Mouse (Mus musculus) 416B (cell line): Measurements from ENCODE around the gene Cenps.

Source experiments
- DNase-seq: peaks from one replicate; pipeline ENCODE4 v3.0.0; 2011; ENCODE audit warnings: low read depth

Cenps gene

DNA sequence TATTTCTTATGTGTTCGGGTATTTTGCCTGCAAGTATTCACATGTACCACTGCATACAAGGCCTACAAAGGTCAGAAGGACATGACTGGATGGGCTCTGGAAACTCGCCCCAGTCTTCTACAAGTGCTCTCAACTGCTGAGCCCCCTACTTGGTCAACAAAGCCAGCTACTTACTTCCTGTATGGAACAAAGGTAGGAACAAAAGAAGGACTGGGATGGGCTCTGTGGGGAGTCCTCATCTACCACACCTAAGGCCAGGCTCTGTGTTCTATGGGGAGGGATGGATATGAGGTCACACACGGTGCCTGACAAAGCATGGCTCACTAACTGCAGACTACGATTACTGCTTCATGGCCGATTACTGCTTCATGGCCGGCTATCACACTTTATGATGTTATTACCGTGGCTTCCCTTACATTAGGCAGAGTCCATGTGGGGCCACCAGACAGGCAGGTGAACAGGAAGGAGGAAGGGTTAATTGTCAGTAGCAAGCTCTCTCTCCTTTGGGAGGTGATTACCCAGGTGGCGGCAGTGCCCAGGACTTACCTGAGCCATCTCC is 20.1 kb upstream of the Cenps start:
- DNase-seq = no peak

DNA sequence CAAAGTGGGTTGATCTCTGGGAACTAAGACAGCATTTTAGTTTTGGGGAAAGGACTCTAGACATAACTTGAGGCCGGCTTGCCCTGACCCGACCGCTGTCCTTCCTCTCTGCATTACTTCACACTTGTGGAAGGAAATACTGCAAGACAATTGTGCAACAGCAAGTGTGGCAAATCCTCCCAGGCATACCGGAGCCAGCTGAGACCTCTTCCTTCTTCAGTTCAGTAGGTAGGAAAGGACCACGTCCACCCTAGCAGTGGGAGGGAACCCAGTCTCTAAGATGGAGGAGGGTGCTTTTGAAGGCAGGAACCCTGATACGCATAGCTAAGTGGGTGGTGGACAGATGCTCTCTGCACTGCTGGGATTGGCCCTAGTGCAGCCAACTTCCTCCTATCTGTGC is 18.3 kb upstream of the Cenps start:
- peak; percentile 93 for DNase-seq

DNA sequence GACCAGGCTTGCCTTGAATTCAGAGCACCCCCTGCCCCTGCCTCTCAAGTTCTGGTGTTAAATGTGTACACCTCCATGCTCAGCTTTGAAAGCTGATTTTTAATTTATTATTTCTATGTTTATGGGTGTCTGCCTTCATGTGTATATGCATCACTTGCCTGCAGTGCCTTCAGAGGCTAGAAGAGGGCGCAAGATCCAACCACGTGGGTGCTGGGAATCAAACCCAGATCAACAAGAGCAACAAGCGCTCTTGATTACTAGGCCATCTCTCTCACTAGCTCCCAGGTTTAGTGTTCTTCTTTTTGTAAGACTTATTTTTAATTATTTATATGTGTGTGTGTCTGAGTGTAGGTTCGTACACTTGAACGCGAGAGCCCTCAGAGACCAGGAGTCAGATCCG is 17.4 kb upstream of the Cenps start:
- no peak for DNase-seq

DNA sequence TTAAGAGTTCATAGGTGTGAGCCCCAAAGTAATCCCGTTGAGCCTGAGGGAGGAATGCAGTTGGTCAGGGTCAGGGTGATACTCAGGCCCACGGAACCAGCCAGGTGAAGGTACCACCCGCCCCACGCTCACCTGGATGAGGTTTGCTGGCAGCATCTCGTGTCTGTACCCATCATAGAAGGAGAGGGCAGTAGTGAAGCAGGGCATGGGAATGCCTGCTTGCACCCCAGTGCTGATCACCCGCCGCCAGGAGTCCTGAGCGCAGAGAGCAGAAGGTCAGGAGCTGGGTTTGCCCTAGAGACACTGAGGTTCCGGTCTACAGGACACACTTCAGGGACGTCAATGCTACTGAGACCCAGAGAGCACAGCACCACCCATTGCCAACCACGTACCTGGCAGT is 13.3 kb upstream of the Cenps start:
- DNase-seq = no peak

DNA sequence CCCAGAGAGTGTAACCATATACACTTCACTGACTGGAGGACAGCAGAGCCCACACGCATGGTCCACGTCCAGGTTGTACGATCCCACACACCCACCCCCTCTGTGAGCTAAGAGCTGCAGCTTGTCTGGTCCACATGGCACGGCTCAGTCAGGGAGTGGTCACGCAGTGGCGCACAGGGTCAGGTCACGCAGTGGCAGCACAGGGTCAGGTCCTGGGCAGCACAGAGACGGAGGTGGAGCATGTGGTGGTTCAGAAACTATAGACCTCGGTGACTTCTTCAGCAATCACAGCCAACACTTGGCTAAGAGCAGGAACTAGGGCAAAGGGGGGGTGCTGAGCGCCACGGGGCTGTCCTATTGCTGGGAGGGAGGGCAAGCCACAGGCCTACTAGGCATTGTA is 12.8 kb upstream of the Cenps start:
- DNase-seq = no peak

DNA sequence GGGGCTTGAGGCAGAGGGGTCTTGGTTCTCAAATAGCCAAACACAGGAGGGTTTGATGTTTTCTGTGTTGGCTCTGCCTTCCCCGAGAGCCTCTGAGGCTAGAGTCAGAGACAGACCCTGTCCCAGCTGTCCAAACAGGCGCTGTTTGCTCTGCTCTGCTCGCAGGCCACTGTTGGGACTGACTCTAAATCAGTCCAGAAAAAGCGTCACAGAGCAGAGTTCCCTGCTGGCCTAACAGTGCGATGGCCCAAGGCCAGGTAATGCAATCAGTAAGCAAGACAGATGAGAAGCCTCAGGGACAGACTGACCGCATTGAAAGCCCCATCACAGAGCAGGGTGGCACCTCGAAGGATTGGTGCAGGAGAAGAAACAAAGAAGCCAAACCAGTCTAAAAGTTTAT is 12.2 kb upstream of the Cenps start:
- DNase-seq = no peak

DNA sequence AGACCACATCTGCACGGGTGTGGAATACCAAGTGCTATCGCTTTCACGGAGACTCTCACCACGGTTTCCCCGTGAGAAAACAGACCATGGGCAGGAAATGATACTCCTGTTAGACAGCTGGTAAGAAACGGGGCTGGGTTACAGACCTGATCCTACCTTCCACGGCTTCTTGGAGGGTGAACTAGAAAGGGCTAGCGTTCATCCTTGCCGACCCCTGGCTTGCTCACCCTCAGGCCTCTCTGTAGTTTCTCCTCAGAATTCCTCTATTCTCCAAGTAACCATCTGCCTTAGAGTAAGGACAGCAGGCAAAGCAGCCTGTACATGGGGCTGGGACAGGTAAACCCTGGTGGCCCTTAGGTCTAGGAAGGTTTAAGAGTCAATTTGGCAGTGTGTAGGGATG is 11.8 kb upstream of the Cenps start:
- no peak for DNase-seq

DNA sequence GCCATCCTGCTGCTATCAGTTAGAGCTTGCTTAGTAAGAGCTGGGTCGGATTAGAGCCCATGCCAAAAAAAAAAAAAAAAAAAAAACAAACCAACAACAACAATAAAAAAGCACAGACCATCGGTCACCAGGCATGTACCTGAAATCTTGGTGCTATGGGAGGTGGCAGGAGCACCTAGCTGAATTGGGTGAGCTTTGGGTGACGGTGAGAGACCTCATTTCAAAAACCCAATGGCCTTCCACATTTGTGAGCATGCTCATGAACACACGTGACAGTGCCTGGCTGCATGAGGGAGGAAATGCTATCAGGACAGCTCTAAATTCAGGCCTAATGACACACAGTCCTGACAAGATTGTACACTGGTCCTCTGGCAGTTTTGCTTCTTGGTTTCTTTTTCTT is 10.7 kb upstream of the Cenps start:
- peak; percentile 15 for DNase-seq

DNA sequence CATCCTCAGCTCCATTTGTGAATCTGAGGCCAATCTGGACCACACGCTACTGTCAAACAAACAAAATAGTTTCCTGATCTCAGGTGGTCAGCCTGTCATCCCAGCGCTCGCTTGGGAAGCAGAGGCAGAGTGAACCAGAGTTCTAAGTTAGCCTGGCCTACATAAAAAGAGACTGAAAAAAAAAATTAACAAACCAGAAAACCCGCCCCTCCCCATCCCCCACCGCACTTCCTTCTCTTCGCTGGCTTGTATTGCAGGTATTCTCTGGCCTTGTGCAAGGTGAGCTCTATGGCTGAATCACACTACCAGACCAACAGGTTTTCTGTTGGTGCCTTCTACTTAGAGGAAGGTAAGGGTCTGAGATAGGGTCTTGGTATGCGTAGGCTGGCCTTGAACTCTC is 10.1 kb upstream of the Cenps start:
- DNase-seq = peak; percentile 17

DNA sequence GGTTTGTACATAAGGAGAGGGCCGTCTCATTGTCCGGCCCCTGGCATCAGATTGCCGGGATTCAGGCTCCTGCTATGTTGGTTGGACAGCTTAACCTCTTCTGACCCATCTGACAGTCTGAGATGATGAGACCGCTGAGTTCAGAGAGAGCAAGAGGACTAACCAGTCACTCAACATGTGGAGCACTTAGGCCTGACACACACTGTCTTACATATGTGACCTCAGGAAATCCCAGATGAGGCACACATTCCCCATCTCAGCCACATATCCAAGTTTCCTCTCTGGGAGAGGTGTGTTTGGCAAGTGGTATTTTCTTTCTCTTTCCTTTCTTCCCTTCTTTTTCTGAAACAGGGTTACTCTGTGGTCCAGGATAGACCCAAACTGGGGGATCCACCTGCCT is 7.7 kb upstream of the Cenps start:
- no peak for DNase-seq

DNA sequence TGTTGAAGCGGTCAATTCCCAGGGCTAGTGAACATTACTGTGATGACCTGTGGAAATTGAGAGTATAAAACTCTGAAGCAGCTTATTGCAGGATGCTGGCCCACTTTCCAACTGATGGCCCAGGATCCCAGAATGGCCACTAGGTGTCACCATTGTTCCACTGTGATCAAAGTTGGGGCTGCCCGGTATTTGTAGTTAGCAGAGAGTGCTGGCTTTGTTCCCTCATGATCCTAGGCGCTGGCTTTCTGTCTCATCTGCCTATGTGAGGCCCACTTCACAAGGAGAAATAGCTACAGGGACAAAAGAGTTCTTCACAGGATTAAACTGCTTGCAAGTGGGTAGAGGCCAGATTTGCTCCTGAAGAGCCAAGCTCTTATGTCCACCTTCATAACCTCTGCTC is 7.0 kb upstream of the Cenps start:
- DNase-seq = peak; percentile 85

DNA sequence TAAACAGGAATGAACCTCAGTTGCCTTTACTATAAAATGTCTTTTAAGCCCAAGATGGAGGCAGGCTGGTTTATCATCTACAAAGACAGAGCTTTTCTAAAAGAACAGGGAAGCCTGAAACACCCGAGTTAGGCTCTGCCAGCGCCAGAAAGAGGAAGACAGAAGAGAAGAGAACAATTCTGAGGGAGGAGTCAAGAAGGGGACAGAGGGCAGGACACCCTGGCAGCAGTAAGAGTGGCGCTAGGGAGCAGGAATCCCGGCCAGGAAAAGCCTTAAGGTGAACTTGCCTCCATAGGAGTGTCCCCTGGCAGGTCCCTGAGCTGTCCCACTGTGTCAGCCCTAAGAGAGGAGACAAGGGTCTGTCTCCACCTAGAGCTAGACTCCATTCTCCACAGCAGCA is 6.2 kb upstream of the Cenps start:
- peak; percentile 17 for DNase-seq

DNA sequence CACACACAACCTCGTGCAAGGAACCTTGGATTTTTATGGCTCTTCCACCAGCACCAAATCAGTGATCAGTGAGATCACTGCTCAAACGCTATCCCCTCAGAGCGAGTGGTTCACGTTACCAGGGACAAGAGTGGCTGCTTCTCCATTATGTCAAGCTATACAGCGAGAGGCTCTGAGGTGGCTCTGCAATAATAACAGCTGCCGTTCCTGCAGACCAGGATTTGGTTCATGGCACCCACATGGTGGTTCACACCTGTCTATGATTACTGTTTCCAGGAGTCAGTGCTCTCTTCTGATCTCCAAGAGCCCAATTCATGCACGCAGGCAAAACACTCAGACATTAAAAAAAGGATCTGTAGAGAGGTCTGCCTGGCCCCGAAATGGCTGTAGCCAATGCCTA is 1.1 kb upstream of the Cenps start:
- no peak for DNase-seq

DNA sequence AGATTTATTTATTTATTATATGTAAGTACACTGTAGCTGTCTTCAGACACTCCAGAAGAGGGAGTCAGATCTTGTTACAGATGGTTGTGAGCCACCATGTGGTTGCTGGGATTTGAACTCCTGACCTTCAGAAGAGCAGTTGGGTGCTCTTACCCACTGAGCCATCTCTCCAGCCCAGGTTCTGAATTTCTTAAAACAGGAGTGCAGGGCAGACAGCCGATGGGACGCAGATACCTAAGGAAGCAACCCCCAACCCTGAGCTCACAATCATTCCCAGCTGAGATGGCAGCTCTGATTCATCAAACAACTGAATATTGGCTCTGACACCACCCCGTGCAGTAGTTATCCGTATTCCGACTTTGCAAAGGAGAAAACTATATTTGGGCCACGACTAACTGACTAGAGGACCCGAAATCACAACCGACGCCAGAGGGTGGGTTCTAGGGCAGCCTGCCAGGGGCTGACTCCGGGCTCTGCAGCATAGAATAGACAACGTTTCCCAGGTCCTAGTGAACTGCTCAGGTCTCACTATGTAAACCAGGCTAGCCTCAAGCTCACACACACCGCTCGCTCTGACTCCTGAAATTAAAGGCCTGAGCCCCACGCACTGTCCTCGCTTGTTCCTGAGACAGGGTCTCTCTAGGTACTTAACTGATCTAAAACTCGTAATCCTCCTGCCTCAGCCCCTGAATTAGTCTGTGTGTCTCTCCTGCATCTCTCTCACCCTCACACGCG is 1.1 kb downstream of the Cenps start:
- peak; percentile 26 for DNase-seq

DNA sequence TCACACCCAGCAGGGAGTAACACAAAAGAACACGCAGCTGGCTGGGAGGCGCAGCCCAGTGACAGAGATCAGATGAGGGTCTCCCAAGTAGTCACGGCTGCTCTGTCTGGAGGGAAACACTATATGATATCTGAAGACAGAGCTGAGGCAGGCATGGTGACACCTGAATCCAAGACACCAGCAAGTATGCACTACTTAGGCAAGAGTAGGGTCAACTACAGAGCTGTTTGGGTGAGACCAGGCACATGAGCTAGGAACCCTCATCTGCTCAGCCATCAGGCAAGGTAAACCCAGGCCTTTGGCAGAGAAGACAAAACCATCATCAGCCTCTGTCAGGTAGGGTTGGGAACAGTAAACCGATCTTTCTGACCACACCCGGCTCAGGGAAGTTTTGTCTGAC is 4.0 kb downstream of the Cenps start:
- no peak for DNase-seq

DNA sequence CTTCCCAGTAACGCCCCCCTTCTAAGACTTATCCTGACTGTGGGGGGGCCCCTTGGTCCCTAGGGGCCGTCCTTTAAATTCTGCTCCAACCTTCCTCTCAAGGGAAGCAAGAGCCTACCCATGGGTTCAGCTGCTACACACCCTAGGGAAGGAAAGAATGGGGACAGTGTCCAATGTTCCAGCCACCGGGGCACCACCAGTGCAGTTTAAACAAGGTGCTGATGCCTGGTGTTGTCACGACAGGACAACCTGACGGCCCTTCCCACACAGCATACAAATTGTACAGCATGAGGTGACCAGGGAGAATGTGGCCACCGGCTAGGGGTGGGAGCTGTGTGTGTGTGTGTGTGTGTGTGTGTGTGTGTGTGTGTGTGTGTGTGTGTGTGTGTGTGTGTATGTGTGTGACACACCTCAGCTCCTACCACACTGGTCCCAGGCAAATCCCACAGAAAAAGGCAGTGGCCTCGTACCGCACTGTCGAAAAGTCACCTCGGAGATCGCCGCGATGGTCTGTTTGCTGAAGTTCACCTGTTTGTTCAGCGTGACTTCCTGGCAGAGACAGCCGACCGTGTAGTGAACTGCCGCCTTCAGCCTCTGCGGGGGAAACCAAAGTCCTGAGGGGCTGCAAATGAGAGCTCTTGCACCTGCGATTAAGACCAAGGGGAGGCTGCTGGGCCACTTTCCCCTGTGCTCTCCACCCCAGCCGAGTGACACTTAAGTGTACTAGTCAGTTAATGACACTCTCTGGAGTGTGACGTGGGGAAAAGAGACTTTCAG is 5.5 kb downstream of the Cenps start:
- DNase-seq = no peak

DNA sequence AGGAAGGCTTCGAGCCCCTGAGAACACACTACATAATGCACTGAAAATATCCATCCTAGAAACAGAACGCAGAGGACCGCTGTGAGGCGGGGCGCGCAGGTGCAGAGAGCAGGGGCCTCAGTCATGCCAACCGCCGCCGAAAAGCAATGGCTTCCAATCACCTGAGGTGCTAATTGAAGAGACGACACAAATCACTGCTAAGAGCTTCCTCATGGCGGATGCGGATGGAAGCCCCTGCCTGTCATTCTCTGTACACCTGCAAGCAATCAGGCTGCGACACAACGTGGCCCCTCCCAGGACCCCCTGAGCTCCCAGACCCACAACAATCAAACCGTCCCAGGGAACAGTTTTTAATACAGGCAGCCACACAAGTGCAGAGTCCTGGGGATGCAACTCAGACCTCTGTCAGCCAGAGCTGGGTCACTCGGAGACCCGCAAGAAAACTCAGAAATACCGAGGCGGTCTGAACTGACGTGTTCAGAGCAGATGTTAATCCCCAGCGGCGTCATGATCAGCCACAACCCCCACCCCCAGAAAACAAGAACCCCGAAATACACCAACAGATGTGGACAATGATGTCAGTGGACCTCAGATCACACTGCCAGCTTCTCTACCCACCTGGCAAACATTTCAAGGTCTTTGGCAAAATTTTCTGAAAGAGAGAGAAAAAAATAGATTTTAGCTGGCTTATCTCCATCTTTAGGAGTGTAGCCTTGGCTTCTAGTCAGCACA is 6.2 kb downstream of the Cenps start:
- no peak for DNase-seq

DNA sequence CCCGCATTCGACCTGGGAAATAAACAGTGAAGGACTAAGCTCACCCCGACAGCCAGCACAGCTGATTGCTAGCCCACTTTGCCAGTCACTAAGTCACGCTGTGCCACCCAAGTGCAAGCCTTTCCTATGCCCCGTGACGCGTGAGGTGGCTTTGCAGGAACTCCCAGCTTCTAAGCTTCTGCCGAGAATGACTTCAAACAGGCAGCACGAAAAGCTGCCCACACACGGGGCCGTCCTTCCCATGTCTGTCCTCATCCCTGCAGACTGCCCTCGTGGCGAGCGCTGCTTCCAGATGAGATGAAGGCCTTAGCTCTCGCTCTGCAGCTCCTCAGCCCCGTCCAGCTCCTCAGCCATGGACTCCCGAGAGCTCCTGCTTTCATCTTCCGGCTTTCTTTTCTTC is 9.0 kb downstream of the Cenps start:
- DNase-seq = no peak

DNA sequence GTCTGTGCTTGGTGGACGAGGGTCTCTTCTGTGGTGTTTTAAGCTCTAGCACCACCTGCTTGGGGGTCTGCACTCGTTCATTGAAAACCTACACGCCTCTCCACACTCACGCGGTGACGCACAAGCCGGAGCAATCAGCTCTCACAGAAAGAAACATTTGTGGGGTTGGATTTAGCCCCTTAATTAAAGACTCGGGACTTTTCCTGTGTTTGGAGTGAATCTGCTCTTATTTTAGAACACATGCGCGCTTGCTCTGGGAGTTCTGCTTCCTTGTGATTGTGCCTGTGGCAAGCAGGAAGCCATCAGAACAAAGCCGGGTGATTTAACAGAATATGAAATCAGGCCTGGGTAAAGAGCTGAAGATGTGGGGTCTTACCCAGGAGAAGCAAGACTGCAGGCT is 10.8 kb downstream of the Cenps start, which contains the start of gene Cort:
Cort (minus strand) TSS at position 101 of the 400 bp plus-strand sequence.
- no peak for DNase-seq

DNA sequence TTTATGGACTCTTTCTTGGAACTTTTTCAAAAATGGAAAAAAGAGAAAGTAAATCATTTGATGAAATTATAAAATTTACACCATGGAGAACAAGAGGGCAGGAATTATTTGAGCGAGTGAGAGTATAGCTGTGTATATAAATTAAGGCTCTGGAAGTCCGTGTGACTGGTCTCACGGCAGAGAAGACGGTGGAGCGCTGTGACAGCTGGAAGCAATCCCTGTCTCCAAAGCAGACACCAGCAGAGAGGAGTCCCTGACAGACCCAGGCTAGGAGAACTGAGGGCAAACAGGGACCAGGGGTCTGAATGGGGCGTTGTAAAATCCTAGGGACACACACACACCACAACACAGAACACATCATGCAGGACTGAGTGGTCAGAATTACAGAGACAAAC is 11.3 kb downstream of the Cenps start:
- no peak for DNase-seq

DNA sequence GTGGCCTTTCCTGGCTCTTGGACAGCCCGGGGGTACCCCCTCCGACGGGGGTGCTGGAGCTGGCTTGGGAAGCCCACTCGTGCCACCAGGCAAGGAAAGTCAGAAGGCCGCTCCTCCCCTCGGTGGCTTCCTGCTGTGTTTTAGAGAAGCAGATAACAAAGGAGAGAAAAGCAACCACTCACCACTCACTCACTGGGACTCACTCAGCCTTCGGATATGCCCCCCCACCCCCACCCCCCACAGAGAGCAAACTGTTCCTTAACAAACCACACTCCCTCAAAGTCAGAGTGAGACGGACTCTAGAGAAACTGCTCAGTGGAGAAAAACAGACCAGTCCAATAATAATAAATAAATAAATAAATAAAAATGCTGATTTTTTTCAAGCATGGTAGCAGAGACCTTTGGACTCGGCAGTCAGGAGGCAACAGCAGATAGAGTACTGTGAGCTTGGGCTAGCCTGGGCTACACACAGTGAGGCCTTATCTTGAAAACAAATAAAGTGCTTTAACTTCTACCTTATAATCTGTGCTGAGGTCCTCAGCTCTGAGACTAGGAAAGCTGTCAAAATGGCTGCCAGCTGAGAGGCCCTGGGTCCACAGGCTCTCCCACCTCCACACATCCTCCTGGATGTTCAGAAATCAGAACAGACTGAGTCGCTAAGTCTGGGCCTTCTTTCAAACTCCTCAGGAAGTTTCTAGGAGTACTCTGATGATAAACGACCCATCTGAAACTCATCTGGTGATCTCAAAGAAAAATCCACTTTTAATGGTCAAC is 11.9 kb downstream of the Cenps start:
- DNase-seq = no peak

DNA sequence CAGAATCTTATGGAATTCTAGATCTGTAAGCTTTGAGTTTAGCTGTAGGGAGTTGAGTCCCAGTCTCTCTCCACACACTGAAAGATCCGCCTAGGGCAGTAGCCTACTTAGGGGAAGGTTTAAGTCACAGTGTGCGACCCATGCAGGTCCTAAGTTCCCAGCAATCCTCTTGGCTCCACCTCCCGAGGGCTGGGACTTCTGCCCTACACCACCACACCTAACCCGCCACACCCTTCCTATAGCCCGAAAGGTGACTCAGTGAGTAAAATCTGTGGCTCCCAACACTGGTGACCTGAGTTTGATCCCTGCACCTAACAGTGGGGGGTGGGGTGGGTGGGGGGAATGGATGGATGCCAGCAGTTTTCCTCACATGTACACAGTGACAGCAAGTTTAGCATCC is 14.0 kb downstream of the Cenps start:
- no peak for DNase-seq
